In the genomic region with DNA sequence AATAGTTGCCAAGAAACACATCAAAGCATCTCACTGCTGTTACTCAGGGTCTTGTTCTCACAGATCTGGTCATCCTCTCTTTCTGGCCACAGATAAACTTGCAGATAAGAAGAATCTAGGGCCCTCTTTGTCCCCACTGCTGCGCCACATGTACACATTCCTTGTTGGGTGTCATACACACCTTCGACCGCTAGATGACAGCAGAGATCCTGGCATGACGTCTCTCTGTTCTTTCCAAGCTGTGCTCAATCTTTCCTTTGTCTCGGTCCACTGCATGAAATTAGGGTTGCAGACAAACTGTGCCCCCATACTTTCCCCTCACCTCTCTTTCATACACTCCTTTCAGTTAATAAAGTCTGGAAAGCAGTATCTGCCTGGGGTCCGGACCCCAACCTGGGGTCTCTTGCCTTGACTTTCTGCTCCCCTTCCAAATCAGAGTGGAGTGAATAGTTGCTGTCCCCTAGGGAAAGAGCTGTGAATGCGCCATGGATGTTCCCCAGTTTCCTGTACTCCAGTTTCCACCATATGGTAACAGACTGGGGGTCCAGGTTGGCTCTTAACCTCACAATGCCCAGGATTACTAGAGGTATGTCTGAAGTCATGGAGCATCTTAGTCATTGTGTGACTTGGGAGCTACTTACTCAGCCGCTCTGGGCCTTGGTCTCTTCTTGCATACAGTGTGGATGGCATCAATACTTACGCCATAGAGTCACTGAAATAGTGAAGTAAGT, we compare ENCODE assay signal across 8 mouse cellular contexts.
DNase-seq lines count a peak whose midpoint lies in the region; ATAC-seq and TF ChIP-seq lines count a peak whose summit lies in the region.

No protein-coding gene starts in this region.

- no peaks in the 10 kb centered on the region for H3K4me1 ChIP-seq in cortical plate, adult 2 months (ENCODE audit: control insufficient read depth, insufficient read depth, low read length)
- no peaks in the 10 kb centered on the region for H3K4me1 ChIP-seq in liver, postnatal 0 days (ENCODE audit: insufficient read depth)
- H3K4me1 ChIP-seq in neural tube, embryonic 15.5 days, result no peaks in the 10 kb centered on the region

- peak; percentile 67 for DNase-seq in 416B (ENCODE audit: low read depth)
- peak; percentile 24 for DNase-seq in Muller cell, postnatal 12 days (ENCODE audit: inconsistent ontology term)
- peak; percentile 1 to 30 for DNase-seq in heart, adult 9 months (ENCODE audit: low spot score in 2 of 2)
- peak; percentile 36 for DNase-seq in kidney, postnatal 14 days
- DNase-seq in liver, postnatal 0 days, result peak; percentile 52
- DNase-seq in thymus, postnatal 14 days, result peak; percentile 40

- TF ChIP-seq EP300 in liver, postnatal 0 days (IDR thresholded peaks at IDR 0.05; ENCODE audit: low read depth), result no peak

- TF ChIP-seq CTCF in cortical plate, adult 2 months (IDR thresholded peaks at IDR 0.05; ENCODE audit: extremely low read depth, insufficient read depth, low read length), result peak; percentile 88
- TF ChIP-seq CTCF in liver, postnatal 0 days (IDR thresholded peaks at IDR 0.05; ENCODE audit: low read depth), result peak; percentile 95

- no peaks in the 10 kb centered on the region for H3K36me3 ChIP-seq in liver, postnatal 0 days (replicated peaks; ENCODE audit: insufficient read depth, low read length)
- H3K36me3 ChIP-seq in neural tube, embryonic 15.5 days, result no peaks in the 10 kb centered on the region

- TF ChIP-seq POLR2A in cortical plate, adult 2 months (IDR thresholded peaks at IDR 0.05; ENCODE audit: extremely low read depth, insufficient read depth, low read length), result no peak

- no peak for ATAC-seq in liver, postnatal 0 days
- peak; percentile 88 for ATAC-seq in neural tube, embryonic 15.5 days (ENCODE audit: low FRiP score)

- H3K9me3 ChIP-seq in liver, postnatal 0 days (ENCODE audit: low read length), result no peaks in the 10 kb centered on the region
- H3K9me3 ChIP-seq in neural tube, embryonic 15.5 days (replicated peaks), result no peaks in the 10 kb centered on the region

- H3K9ac ChIP-seq in liver, postnatal 0 days (replicated peaks), result no peak overlapping the region
- H3K9ac ChIP-seq in neural tube, embryonic 15.5 days (replicated peaks), result no peak overlapping the region

- WGBS in liver, postnatal 0 days (ENCODE audit: insufficient replicate concordance), result 32% methylated on average over 9 of the region's 9 CpGs
- 36% methylated on average over 9 of the region's 9 CpGs for WGBS in neural tube, embryonic 15.5 days

- H3K4me2 ChIP-seq in liver, postnatal 0 days (ENCODE audit: low read depth, low read length), result no peak overlapping the region
- H3K4me2 ChIP-seq in neural tube, embryonic 15.5 days, result peak overlapping the region; percentile 22; the same call in 1 of the 2 replicates

- 0 out of 2 replicates have a peak, but pooled peaks cover 2% of the 10 kb centered on the region for H3K27me3 ChIP-seq in liver, postnatal 0 days (ENCODE audit: insufficient read depth, low read length)
- no peaks in the 10 kb centered on the region for H3K27me3 ChIP-seq in neural tube, embryonic 15.5 days (replicated peaks)

- H3K4me3 ChIP-seq in cortical plate, adult 2 months (ENCODE audit: insufficient read depth, low read length), result no peak overlapping the region
- no peak overlapping the region for H3K4me3 ChIP-seq in liver, postnatal 0 days (ENCODE audit: low read depth, low read length)
- no peak overlapping the region for H3K4me3 ChIP-seq in neural tube, embryonic 15.5 days (replicated peaks)

- no peak overlapping the region for H3K27ac ChIP-seq in cortical plate, adult 2 months (ENCODE audit: insufficient read depth, low read length)
- no peak overlapping the region for H3K27ac ChIP-seq in liver, postnatal 0 days (ENCODE audit: low read depth)
- H3K27ac ChIP-seq in neural tube, embryonic 15.5 days (replicated peaks), result no peak overlapping the region

Comparison
In these comparisons a context has a peak if more than half of its experiments do, and no peak if none do; other contexts are left out.
1. DNase-seq: peak in every context shown above with its lines; median percentile 67 in 416B; 52 in liver, postnatal 0 days; 40 in thymus, postnatal 14 days; 36 in kidney, postnatal 14 days; 24 in Muller cell, postnatal 12 days; 16 in heart, adult 9 months.